Mouse (Mus musculus): ENCODE results near the gene Fgfr2.

The Fgfr2 gene

DNA sequence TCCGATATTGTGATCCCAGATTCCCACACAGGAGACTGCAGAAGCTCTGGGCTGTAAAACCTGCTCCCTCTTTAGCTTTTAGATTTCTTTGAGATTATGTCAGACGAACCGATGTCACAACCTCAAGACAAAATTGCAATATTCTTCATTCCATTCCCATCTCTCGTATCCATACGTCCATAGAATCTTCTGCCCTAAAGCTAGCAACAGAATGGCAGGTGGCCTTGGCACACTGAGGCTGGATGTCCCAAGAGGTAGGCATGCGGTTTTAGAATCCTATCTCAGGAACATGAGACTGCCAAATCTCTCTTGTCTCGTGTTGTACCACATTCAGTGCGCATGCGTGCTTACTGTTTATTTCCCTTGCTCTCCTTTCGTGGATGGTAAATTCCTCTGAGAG lies 2757.4 kb downstream of the Fgfr2 start:
- TF ChIP-seq GATA4 (IDR thresholded peaks at IDR 0.05; ENCODE audit: insufficient replicate concordance, low read length): no peak

- TF ChIP-seq GATA4 (IDR thresholded peaks at IDR 0.05; ENCODE audit: insufficient replicate concordance, low read length): no peak
Observed at GRCm38 (mm10) chr7:130340412-130341152, 2782.6 kb downstream of the Fgfr2 start.

DNA sequence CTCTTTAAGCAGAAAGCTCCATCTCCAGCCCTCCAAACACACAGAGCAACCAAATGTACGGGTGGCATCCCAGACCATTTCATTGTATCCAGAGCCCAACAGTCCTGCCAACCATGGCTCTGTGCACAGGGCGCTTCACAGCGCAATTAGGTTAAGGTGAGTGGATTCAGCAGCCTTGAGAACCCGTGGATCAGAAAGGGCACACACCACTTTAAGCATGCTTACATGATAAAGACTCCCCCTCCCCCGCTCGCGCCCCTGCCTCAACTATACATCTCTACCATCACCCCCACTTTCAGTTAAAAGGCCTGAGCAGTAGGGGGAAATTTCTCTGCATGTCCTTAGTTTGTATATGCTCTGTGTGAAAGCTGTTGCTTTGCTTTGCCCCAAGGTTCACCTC lies 2785.5 kb downstream of the Fgfr2 start:
- no peak for TF ChIP-seq GATA4 (IDR thresholded peaks at IDR 0.05; ENCODE audit: insufficient replicate concordance, low read length)

GRCm38 (mm10) chr7:130335440-130336051 lies 2787.6 kb downstream of the Fgfr2 start:
- TF ChIP-seq GATA4 (IDR thresholded peaks at IDR 0.05; ENCODE audit: insufficient replicate concordance, low read length): no peak

GRCm38 (mm10) chr7:130332515-130333220 lies 2790.5 kb downstream of the Fgfr2 start:
- TF ChIP-seq GATA4 (IDR thresholded peaks at IDR 0.05; ENCODE audit: insufficient replicate concordance, low read length): no peak

DNA sequence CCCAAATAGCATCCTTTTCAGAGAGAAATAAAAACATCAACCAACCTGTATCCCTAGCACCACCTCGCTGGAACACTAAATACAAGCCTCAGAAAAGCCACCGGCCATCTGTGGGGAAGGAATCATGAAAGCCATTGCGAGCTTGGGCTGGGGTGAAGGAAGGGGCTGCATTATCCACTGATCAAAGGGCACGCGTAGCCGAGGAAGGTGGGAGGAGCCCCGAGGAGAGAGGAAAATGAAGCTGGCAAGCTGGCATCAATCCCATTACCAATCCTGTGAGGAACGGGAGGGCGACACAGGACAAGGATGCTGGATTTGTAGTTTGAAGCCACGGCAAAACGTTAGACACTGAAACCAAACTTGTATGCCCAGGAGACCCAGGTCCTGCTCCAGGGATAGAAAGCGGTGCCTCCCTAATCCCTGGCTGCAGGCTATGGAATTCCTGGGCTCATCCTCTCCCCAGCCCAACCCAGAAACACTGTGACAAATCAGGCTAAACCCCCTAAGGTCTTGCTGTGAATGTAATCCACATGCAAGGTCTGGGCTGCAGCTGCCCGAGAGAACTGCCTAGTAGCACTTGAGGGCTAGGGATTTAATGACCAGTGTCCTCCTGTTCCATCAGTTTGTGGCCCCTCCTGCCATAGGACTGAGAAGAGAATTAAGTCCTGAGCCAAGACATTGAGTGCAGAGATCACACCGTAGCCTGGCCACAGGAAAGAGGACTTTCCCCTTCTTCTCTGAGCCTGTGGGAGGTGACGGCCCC lies 2795.4 kb downstream of the Fgfr2 start:
- TF ChIP-seq GATA4 (IDR thresholded peaks at IDR 0.05; ENCODE audit: insufficient replicate concordance, low read length): no peak

GRCm38 (mm10) chr7:130325983-130326433 lies 2797.1 kb downstream of the Fgfr2 start:
- no peak for TF ChIP-seq GATA4 (IDR thresholded peaks at IDR 0.05; ENCODE audit: insufficient replicate concordance, low read length)

- no peak for TF ChIP-seq GATA4 (IDR thresholded peaks at IDR 0.05; ENCODE audit: insufficient replicate concordance, low read length)
Observed at GRCm38 (mm10) chr7:130324716-130325401, 2798.3 kb downstream of the Fgfr2 start.

- TF ChIP-seq GATA4 (IDR thresholded peaks at IDR 0.05; ENCODE audit: insufficient replicate concordance, low read length): no peak
Observed at GRCm38 (mm10) chr7:130323766-130324165, 2799.4 kb downstream of the Fgfr2 start.

- no peak for TF ChIP-seq GATA4 (IDR thresholded peaks at IDR 0.05; ENCODE audit: insufficient replicate concordance, low read length)
Observed at GRCm38 (mm10) chr7:130319799-130320556, 2803.2 kb downstream of the Fgfr2 start.

- TF ChIP-seq GATA4 (IDR thresholded peaks at IDR 0.05; ENCODE audit: insufficient replicate concordance, low read length): no peak
Observed at GRCm38 (mm10) chr7:130316294-130316693, 2806.9 kb downstream of the Fgfr2 start.

DNA sequence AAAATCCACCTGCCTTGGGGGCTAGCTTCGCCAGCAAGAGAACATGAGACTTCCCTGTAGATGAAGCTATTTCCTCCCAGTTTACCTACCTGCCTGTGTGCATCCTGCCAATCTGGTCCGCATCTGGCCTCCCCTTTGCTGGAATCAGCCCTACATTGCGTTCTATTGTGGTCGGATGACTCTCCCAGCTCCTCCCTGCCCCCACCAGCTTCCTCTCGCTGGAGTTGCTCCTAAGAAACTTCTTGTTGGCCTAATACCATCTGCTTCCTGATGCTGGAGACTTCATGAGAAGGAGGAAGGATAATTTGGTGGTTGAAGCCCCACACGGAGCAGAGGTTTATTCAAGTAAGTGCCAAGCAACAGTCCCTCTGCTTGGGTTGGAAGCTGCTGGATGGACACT lies 2807.9 kb downstream of the Fgfr2 start:
- TF ChIP-seq GATA4 (IDR thresholded peaks at IDR 0.05; ENCODE audit: insufficient replicate concordance, low read length): no peak

GRCm38 (mm10) chr7:130314658-130315057 lies 2808.5 kb downstream of the Fgfr2 start:
- TF ChIP-seq GATA4 (IDR thresholded peaks at IDR 0.05; ENCODE audit: insufficient replicate concordance, low read length): no peak

DNA sequence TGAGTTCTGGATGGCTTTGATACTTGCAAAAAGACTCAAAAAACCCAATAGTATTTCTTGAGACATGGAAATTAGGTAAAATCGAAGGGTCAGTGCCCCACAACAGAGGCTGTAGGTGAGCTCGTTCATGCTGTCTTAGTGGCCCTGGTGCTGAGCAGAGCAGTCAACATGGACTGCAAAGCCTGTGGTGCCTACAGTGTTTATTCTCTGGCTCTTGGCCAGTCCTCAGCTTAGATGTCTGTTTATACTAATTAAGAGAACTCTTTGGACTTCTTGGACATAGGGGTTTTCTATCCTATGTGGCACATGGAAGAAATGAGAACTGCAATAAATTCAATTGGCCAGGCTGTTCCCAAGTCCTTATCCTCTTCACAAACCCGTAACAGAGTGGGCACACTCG lies 2811.8 kb downstream of the Fgfr2 start:
- no peak for TF ChIP-seq GATA4 (IDR thresholded peaks at IDR 0.05; ENCODE audit: insufficient replicate concordance, low read length)
